Mouse (Mus musculus) ES-E14 (cell line): Measurements from ENCODE around the gene Ccdc151. TPM values are rescaled to one million over a fixed set of nuclear protein-coding genes. Genes with fewer than 3 reads are reported as not detected.

ENCODE experiments used
- DNase-seq: peaks from one replicate; pipeline ENCODE4 v3.0.0-alpha.2; 2013; ENCODE audit warnings: low read depth, low spot score
- H3K27ac ChIP-seq: 2 replicates; pipeline ENCODE4 v1.5.1; 2012; ENCODE audit warnings: low read depth, mild to moderate bottlenecking, low read length, moderate library complexity, mixed read lengths; ENCODE audit not compliant: poor library complexity, insufficient read depth, severe bottlenecking
- H3K36me3 ChIP-seq: 2 replicates; pipeline ENCODE4 v1.6.1; 2012; ENCODE audit warnings: mild to moderate bottlenecking, low read length, moderate library complexity, mixed read lengths; ENCODE audit not compliant: control insufficient read depth, poor library complexity, insufficient read depth, severe bottlenecking
- H3K4me1 ChIP-seq, 2 experiments: fragments of 150-350 bp in 1 of 2; sonication (generic) in 1 of 2; 2 replicates each; pipeline ENCODE4 v1.6.1; 2012; ENCODE audit warnings: low read length in 2 of 2, mild to moderate bottlenecking in 1 of 2, mixed read lengths in 1 of 2; ENCODE audit not compliant: control insufficient read depth in 2 of 2, insufficient read depth in 2 of 2, poor library complexity in 1 of 2
- H3K4me3 ChIP-seq, 2 experiments: fragments of 150-350 bp in 1 of 2; sonication (generic) in 1 of 2; 2 replicates each; pipeline ENCODE4 v1.5.1; 2012; ENCODE audit warnings: low read length in 2 of 2, low read depth in 1 of 2, mild to moderate bottlenecking in 1 of 2, mixed read lengths in 1 of 2; ENCODE audit not compliant: insufficient read depth in 1 of 2, poor library complexity in 1 of 2, severe bottlenecking in 1 of 2
- H3K9ac ChIP-seq: 2 replicates; pipeline ENCODE4 v1.6.1; 2012; ENCODE audit warnings: low read depth, mild to moderate bottlenecking, low read length, mixed read lengths; ENCODE audit not compliant: poor library complexity, insufficient read depth, severe bottlenecking
- H3K9me3 ChIP-seq: fragments of 150-350 bp; sonication (generic); 2 replicates; pipeline ENCODE4 v1.6.1; 2012; ENCODE audit warnings: low read depth, mild to moderate bottlenecking, low read length; ENCODE audit not compliant: control insufficient read depth, insufficient read depth
- CHD2 ChIP-seq: IDR thresholded peaks from 2 replicates; pipeline ENCODE4 v1.6.1; 2014; ENCODE audit warnings: mild to moderate bottlenecking, low read depth, low read length, inconsistent platforms
- HCFC1 ChIP-seq: IDR thresholded peaks from 2 replicates; pipeline ENCODE4 v1.6.1; 2012; ENCODE audit warnings: low read length, inconsistent platforms, borderline replicate concordance; ENCODE audit not compliant: insufficient read depth
- MAFK ChIP-seq: IDR thresholded peaks from 2 replicates; pipeline ENCODE4 v1.6.1; 2014; ENCODE audit warnings: mild to moderate bottlenecking, low read depth, low read length, inconsistent platforms; ENCODE audit not compliant: insufficient read depth
- ZC3H11A ChIP-seq: IDR thresholded peaks from 2 replicates; pipeline ENCODE4 v1.6.1; 2012; ENCODE audit warnings: low read depth, mild to moderate bottlenecking, inconsistent platforms, low read length, borderline replicate concordance
- ZNF384 ChIP-seq: IDR thresholded peaks from 2 replicates; pipeline ENCODE4 v1.6.1; 2012; ENCODE audit warnings: low read depth, low read length, inconsistent platforms
- in situ Hi-C, 2 experiments: fragments of 600-800 bp; cut with MboI; formaldehyde crosslinking; loops; one replicate each; pipeline ENCODE4 v1.15.1; 2025; ENCODE audit warnings: low sequenced_read_pairs in 2 of 2, inconsistent platforms in 1 of 2; ENCODE audit not compliant: unreplicated experiment in 2 of 2
- total RNA-seq: library from RNA; depleted of rRNA; stranded (reverse); fragments of 300-350 nt; gene quantifications from 2 replicates; pipeline ENCODE4 v1.2.3, GENCODE M21; 2012

Gene Ccdc151
- total RNA-seq, 1 experiment, result 1.4 TPM

GRCm38 (mm10) chr9:22037826-22038225 lies 35.4 kb upstream of the Ccdc151 start:
- Histone ChIP-seq H3K27ac (no peak overlapping the region; the same call in 1 of the 2 replicates), H3K36me3 (no peaks in the 10 kb centered on the region), H3K9ac (no peak overlapping the region), H3K4me3 (no peak overlapping the region), H3K9me3 (no peaks in the 10 kb centered on the region), H3K4me1 (peaks cover 10 to 17% of the 10 kb centered on the region in 2 experiments)
- in situ Hi-C loops, result no loop called here
- no peak for DNase-seq
- TF ChIP-seq CHD2, result no peak
- no peak for TF ChIP-seq HCFC1
- no peak for TF ChIP-seq ZNF384
- no peak for TF ChIP-seq ZC3H11A
- no peak for TF ChIP-seq MAFK

GRCm38 (mm10) chr9:22035300-22036044 lies 33.0 kb upstream of the Ccdc151 start:
- Histone ChIP-seq H3K9ac (no peak overlapping the region), H3K4me1 (peaks cover 4 to 12% of the 10 kb centered on the region in 2 experiments), H3K36me3 (no peaks in the 10 kb centered on the region), H3K4me3 (no peak overlapping the region), H3K27ac (no peak overlapping the region), H3K9me3 (no peaks in the 10 kb centered on the region)
- in situ Hi-C loops, result no loop called here
- DNase-seq, result no peak
- TF ChIP-seq HCFC1 (no peak), MAFK (no peak), ZC3H11A (no peak), ZNF384 (no peak), CHD2 (no peak)

GRCm38 (mm10) chr9:22030386-22030785 lies 28.0 kb upstream of the Ccdc151 start:
- no peaks in the 10 kb centered on the region for H3K9me3 ChIP-seq
- in situ Hi-C loops, result no loop called here
- DNase-seq, result no peak
- TF ChIP-seq ZNF384 (no peak), CHD2 (no peak), ZC3H11A (no peak), MAFK (no peak), HCFC1 (no peak)
- H3K27ac ChIP-seq, result no peak overlapping the region
- H3K4me1 ChIP-seq, result peaks cover 4 to 12% of the 10 kb centered on the region in 2 experiments; a peak in 3 of 4 replicates
- no peak overlapping the region for H3K4me3 ChIP-seq
- H3K9ac ChIP-seq, result no peak overlapping the region
- H3K36me3 ChIP-seq, result no peaks in the 10 kb centered on the region

GRCm38 (mm10) chr9:22028467-22028866 lies 26.0 kb upstream of the Ccdc151 start:
- Histone ChIP-seq H3K9ac (no peak overlapping the region), H3K4me1 (peaks cover 4 to 10% of the 10 kb centered on the region in 2 experiments; a peak in 3 of 4 replicates), H3K36me3 (no peaks in the 10 kb centered on the region), H3K27ac (no peak overlapping the region), H3K4me3 (no peak overlapping the region), H3K9me3 (no peaks in the 10 kb centered on the region)
- in situ Hi-C loops, result no loop called here
- no peak for DNase-seq
- TF ChIP-seq HCFC1 (no peak), ZC3H11A (no peak), ZNF384 (no peak), MAFK (no peak), CHD2 (no peak)
